Mouse (Mus musculus) CD4-positive helper T cell, adult 2 months (primary cell): ENCODE data around the gene Nppa.

Experiments used
- DNase-seq: peaks from one replicate; pipeline ENCODE4 v3.0.0-alpha.2; 2012; ENCODE audit warnings: low read depth, missing footprints, low spot score

Nppa gene

DNA sequence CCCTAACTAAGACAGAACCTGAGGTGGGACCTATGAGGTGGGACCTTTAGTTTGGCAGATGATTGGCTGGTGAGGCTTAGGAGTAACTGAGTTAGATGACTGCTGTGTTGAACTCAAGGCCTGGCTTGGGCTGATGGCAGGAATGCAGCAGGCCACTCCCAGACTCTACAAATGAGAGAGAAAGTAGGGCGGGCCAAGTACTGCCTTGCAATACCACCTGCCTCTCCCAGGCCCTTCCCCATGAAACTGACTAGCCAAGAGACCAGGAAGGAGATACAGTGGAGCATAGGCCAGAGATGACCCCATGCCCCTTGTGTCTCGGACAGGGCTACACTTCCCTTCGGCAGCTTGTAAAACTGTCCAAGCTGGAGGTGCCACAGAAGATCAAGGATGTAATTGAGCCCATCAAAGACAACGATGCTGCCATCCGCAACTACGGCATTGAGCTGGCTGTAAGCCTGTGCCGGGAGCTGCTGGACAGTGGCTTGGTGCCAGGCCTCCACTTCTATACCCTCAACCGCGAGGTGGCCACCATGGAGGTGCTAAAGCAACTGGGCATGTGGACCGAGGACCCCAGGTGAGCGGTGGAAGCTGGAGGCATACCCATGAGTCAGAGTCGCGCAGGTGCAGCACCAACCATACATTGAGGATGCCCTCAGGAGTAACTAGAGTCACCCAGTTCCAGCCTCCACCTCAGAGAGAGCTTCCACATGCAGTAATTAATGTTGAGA is 50.7 kb downstream of the Nppa start:
- DNase-seq: no peak
